Mouse (Mus musculus) heart, adult 9 months (tissue): Measurements from ENCODE around the gene Ank.
A peak's percentile ranks its signal among the peaks of the same experiment; 100 is the strongest.
"Not testable (repeated sequence)": the region's sequence is repeated elsewhere in the genome, so short reads cannot be mapped to it uniquely, and the experiment has no call there.

Experiments used
- DNase-seq, 2 experiments: peaks; one replicate each; pipeline ENCODE4 v3.0.0; 2022; ENCODE audit warnings: low spot score in 2 of 2

Ank gene

DNA sequence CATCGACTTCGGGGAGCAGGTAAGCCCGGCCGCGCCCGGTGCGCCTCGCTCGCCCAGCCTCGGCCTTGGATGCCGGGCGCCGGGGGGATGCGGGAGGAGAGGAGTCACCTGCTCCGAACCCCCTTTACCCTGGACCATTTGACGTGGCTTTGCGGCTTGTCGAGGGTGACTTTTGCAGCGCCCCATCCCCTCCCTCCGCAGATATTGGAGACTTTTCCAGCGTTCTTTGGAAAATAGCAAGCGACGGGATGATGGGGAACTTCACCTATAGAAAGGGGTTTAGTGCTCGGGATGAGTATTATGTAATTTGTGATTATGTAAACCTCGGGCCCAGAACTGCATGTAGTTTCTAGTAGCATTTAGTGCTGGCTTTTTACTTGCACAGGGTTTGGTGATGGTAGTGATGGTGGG, 609 bp downstream of the Ank start:
- DNase-seq = no peak

DNA sequence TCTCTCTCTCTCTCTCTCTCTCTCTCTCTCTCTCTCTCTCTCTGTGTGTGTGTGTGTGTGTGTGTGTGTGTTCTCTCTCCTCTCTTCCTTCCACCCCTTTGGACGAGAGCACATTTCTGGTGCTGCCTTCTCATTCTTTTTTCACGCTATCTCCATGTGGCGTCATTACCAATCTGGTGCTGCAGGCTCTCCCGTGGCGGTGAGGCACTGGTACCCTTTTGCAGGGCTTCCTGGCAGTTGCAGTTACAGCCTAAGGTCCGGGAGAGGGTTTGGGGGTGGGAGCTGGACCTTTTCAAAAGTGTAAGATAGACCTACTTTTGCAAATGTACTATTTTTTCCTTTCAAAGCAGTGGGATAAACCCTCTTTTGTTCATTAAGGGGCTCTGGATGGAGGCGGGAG, 1.2 kb downstream of the Ank start:
- no peak for DNase-seq

DNA sequence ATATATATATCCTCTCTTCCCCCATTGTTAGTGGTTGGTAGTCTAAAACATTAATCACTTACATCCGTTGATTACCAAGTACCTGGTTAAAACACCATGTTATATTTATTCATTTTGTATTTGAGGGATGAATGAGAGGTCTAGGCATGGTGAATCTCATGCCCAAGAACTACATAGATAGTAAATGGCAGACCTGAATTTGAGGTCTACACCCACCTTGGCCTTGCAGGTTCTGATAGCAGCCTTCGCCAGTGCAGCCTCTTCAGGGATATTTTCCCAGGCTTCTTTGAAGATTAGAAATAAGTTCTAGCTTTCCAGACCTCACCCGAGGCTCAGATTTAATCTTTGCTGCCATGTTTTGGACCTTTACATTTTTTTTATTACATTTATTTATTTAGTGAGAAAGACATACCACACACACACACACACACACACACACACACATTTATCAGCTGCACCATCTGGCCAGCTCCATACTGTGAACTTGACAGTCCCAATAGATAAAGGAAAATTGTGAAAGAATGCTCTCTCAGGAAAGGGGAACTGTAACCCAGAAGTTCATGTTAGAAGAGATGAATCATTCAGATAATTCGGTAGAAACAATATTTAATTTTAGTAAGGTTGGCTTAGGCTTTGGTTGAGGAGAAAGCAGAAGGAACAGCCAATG, 2.5 kb downstream of the Ank start:
- DNase-seq = no peak

DNA sequence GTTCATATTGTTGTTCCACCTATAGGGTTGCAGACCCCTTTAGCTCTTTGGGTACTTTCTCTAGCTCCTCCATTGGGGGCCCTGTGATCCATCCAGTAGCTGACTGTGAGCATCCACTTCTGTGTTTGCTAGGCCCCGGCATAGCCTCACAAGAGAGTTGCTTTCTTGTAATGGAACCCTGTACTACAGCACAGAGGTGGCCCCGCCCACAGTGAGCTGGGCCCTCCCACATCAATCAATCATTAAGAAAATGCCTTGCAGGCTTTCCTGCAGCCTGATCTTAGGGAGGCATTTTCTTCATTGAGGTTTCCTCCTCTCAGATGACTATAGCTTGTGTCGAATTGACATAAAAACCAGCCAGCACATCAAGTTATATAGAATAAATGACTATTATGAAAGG, 3.9 kb downstream of the Ank start:
- DNase-seq = not testable (repeated sequence)

DNA sequence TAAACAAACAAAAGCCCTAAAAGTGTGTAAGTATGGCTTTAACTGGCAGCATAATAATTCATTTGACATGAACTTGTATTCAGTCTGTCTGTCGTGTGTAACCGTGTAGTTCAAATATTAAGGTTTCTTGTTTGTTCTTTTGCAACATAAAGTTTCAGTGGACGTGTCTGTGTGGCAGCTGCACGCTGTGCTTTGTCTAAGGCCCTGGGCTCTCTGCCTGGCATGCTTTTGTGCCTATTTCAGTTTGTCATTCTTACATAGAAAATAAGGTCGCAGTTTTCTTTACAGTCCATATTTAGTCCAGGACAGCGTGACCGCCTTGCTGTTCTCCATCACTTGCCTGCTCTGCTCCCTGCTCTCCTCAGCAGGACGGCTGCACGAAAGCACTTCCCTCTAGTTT, 5.8 kb downstream of the Ank start:
- no peak for DNase-seq

DNA sequence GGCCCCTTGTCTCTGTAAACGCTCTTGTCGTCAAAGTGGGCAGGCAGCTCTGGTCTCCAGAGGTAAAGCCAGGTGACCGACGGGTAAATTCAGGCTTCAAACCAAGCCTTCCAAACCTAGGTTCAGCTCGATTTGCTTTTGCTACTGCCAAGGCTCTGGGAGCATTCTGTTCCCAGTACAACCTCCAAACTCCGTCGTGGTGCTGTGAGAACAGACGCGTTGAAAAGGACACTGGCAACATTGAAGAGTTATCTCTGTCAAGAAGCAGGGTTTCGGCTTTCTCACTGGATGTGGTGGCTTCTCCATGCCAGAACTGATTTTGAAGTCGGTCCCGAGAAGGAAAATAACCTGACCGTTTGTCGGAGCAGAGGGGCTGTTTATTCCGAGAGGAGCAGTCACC, 9.5 kb downstream of the Ank start:
- peak; percentile 42 to 59 for DNase-seq

DNA sequence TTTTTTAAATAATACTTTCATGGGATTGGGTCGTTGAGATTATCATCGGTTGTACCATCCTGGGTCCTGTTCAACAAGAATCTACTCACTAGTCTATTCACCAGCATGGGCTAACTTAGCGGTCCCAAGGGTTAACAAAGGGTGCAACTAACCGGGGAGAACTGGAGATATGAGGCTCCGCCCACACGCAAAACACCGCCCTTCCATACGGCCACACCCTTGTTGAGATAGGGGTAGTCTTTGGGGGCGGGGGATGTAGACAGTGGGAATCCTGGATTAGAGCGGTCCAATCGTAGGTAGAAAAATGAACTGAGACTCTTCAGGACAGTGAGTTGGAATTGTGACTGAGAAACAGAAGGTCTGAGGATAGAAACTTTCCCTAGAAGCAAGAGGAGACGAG, 10.2 kb downstream of the Ank start:
- no peak for DNase-seq

DNA sequence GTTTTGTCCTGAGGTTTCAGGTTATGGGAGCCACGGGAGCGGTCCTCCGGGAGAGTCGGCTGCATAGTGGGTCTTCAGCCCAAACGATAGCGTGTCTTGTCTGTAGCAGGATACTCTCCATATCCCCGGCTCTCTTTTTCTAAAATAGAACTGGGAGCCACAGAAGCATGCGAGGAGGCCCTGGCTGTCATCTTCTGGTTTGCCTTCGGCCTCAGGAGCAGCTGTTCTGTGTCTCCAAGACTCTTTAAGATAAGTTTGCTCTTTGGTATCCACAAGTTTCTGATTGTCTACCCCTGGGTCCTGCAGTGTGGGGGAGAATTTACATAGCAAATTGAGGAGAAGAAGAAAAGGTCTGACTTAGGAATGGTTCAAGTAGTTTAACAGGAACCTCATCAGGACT, 10.7 kb downstream of the Ank start:
- DNase-seq = no peak

DNA sequence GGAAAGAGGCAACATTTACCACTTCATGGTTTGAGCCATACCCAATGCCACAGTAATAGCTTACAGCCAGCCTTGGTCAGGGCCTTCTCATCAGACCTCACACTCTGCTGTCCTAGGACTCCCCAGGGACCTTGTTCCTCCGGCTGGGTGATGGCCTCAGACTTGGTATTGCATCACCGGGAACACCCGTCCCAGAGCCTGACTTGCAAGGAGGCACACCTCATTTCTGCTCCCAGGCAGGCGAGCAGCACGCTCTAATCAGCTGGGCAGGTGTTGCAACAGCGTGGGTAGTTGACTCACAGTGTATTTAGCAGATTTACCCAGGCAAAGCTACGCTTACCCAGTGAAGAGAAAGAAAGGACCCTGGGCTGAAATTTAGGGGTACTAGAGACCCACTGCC, 11.2 kb downstream of the Ank start:
- DNase-seq = no peak

DNA sequence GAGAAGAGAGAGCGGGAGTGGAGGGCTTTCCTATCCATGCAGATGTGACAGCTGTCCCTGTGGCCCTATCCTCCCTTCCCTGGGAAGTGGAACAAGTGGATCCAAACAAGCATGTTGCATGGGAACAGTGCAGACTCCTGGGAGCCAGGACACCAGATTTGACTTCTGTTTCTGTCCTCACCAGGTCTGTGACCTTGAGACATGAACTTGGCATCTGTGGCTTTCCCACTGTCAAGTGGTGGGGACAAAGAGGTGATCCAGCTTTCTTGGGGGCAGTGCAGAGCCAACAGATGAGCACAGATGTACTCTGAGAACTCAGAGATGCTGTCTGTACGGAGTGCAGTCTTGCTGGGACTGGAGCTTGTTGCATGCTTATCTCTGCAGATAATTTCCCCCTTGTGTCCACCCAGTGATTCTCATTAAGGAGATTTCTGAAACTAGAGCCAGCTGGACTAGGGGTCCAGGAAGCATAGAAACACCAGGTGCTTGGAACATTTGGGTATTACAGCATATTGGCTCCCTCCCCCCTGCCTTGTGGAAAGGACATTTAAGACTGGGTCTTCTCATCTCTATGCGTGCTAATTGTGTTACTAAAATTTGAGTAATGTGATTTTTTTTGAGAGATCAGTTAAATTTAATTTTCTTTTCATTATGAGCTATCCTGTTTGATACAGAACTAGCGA, 14.0 kb downstream of the Ank start:
- no peak for DNase-seq

DNA sequence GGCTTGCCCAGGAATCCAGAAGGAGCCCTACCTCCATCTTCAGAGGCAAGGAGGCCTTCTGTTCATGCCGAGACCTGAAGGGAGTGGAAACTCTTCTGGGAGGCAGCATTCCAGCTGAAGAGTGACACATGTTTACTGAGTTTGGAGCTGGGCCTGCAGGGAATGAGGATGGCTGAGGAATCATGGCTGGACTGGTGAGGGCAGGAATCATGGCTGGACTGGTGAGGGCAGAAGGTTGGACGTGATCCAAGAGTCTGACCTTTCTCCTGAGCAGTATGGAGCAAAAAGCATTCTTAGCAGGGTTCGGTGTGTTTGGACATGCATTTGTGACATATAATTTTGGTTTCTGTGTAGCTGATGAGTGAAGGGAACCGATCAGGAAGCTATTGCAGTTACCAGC, 15.5 kb downstream of the Ank start:
- DNase-seq = no peak

DNA sequence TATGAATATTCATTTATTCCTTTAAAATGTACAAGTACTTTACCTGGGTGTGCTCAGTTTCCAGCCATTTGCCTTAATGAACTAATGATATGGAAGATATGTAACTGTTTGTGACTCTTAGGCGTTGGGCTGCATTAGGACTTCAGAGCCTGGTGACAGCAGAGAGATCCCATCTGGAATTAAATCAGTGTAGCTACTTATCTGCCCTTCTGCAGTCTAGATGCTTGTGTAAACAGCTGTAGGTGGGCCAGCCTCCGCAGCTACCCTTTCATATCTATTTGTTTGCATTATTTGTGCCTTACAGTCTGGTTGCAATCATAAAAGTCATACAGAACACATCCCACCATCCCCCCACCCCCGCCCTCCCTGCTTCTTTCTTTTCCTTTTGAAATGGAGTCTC, 16.7 kb downstream of the Ank start:
- DNase-seq = no peak

DNA sequence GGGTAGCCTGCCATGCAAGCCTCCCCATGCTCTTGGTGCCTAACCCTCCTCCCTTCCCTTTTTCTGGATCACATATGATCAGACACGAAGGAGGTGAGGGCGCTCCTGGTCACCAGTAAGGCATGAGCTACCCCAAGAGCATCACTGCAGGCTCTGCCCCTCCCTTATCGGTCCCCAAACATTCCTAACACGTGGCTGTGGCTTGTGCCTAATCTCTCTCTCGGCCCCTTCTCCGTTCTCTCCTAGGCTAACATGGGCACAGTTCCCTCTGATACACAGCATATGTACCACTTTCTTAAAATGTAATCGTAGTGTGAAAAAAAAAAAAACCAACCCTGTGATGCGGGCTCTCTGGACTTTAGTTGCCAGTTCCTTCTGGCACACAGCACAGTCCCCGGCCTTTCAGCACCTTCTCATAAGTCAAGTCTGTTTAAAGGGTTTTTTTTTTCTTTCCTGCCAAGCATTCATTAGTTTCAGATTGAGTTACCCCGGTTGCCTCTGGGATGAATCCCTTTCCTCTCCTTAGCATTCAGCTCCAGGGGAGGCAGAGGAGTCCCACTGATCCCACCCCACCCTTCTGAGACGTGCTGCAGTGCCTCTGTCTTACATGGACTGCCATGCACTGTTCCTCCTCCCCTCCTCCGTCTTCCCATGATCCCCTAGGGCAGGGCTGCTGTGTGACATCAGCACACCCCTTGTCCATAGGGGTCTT, 19.2 kb downstream of the Ank start:
- DNase-seq = no peak

DNA sequence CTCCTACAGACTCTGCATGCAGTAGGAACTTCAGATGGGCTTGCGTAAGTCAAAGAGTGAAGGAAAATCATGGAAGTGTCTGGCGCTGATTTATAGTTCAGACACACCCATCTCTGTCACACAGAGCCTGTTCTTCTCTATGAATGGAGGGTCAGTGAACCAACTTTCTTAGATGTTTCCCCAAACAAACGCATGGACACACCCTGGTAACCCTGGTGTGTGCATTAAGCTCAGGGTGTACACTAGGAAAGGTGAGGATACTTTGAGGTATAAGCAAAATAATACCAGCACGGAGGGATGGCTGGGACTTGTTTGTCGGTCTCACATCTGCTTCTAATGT, 19.8 kb downstream of the Ank start:
- no peak for DNase-seq

DNA sequence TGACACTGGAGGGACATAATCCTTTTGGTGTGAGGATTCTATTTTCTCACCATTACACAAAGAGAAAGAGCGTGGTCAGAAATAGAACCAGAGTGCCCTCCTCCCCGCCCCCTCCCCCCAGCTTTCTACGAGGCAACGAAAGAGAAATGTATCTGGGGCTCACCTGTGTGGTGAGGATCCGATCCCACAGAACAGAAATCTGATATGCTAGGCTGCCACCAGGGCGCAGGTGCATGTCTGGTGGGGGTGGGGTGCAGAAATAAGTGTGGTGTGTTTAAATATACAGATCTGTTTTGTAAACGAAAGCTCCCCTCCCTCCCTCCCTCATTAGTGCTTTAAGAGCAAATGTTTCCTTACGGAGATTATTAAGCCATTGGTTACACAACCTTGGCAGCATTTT, 20.6 kb downstream of the Ank start:
- no peak for DNase-seq

DNA sequence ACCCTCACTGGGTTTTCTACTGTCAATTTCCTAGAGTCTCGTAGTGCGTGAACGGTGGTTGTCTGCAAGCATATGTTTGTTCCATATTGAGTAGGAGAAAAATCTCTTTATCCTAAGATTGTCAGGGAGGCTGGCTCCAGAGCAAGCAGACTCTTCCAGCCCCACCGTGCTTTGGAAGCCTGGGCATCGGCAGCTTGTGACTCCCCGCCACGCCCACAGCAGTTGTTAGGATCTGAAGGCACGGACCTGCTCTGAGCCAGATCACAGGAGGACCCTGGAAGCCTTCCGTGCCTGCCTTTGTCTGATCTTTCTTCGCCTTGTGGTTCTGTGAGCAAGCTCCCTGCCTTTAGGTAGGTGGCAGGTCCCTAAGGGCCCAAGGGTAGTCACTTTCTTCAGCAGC, 21.6 kb downstream of the Ank start:
- DNase-seq = no peak

DNA sequence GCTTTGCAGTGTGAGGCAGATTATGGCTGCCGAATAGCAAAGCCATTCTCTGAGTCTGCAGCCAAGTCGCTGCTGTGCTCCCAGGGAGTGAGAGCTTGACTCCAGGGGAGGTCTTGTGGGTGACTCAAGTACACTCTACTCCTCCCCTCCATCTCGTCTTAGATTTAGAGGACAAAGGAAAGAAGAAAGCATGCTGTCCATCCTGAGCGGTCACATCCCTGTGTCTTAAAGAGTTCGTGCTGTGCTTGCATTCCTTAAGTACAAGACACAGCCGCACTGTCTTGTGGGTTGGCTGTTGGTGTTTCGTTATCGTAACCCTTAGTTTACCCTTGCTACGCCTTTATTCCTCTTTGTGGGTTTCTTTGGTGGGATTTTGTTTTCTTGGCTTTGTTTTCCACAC, 24.2 kb downstream of the Ank start:
- no peak for DNase-seq

DNA sequence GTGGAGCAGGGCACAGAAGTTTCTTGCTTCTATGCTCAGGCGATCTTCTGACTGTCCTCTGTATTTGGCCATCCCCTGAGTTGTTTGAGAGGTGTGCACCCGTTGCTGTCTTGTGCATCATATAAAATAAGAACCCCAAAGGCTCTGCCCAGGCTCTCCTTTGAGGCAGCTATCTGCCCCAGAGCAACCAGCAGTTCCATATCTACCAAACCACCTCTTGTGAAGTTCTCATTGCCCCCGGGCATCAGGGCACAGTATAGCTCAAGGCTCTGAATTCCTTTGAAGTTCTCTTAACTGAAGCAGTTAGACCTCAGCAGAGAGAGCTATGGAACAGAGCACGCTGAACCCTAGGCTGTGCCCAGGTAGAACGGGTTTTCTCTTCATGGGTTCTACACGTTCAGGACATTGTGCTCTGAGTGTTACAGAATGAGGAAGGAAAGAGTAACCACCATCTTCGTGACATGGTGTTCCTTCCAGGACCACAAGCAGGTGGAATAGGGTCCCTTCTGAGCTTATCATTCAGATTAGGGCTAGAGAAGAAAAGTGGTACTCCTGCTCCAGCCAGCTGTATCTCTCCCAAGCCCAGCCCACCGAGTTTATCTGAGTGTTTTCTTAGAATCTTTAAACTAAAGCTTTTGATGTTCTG, 25.1 kb downstream of the Ank start:
- DNase-seq = no peak

DNA sequence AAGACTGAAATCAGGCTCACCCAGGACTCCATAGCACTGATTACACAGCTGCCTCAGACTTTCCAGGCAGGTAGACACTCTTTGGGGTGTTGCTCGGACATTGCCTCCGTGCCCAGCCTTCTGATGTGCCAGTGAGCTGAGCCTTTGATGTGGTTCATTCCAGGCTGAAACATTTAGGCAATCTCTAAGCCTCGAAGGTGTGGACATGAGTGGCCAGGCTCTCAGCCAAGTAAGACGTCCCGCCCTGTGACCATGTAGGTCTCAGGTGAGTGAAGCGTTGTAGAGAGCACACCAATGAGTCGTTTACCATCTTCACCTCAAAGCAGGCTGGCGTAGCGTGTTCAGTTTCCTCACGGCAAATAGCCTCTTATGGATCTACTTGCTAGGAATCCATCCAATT, 25.7 kb downstream of the Ank start:
- no peak for DNase-seq

DNA sequence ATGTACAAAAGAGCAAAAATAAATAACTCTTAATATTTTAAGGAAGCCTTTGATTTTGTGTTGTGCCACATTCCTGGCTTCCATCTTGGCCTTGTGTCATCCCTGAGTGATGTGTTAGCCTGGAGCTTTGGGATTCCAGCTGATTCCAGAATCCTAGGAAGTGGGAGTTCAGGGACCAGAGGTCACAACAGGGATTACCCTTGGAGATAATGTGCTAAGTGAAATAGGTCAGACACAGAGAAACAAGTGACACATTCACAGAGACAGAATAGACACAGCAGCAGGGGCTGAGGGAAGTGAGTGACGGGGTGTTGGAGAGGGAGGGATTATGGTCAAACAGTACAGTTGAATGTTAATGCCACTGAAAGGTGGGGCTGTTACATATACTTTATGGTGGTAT, 26.3 kb downstream of the Ank start:
- DNase-seq = no peak

DNA sequence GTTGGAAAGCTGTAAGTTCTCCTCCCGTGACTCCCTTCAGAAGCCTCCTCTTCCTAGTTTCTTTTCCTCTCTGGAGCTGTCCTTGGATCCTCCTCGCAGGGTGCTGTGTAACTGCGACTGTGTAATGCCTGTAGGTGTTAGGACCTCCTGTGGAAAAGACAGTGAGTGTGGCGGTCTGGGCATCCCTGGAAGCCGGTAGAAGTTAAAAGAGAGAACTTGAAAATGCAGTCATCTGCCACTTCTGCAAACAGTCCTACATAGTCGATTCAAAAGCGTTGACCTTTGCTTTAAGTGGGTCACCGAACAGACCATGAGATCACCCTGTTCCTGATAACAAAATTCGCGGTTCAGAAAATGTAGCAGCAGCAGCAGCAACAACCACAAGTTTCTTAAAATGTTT, 27.0 kb downstream of the Ank start:
- DNase-seq = no peak

DNA sequence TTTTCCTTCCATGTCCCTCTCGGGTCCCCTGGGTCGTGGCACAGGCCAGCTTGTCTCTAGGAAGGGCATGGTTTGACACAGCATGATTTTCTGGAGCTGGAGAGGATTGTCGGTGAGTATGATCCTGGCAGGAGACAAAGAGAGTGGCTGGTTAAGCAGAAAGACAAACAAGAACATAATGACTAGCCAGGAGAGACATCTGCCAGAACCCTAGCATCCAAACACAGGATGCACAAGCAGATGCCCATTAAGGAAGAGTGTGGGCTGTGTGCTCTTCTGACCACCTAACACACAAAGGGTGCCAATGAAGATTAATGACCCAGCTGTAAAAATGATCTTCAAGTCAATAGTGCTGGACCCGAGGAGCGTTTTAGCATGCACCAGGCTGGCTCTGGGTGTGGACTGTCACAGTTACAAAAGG, 29.5 kb downstream of the Ank start:
- DNase-seq = no peak
